Mouse (Mus musculus): ENCODE results near the gene Col8a1.

GRCm38 (mm10) chr16:57753539-57754280, 827 bp downstream of the Col8a1 start:
- TF ChIP-seq POLR2A (IDR thresholded peaks at IDR 0.05; ENCODE audit: borderline replicate concordance, low read depth, low read length) (no peak), CTCF (IDR thresholded peaks at IDR 0.05; ENCODE audit: low read depth, low read length) (no peak)

All from bone marrow macrophage, adult 2 months (primary cell).